Mouse (Mus musculus): ENCODE results near the gene Bcr. TPM values are rescaled to one million over a fixed set of nuclear protein-coding genes. Genes with fewer than 3 reads are reported as not detected.

Bcr gene
- total and polyA plus RNA-seq, 2 experiments from 2014 or later: 11.0 to 59.8 TPM

GRCm38 (mm10) chr10:75075665-75076064 lies 15.3 kb downstream of the Bcr start:
- H3K27ac ChIP-seq (ENCODE audit: low read depth, low read length): no peak overlapping the region
- H3K36me3 ChIP-seq (ENCODE audit: insufficient read depth, low read length): no peaks in the 10 kb centered on the region
- H3K27me3 ChIP-seq (ENCODE audit: insufficient read depth, low read length): no peaks in the 10 kb centered on the region
- no peak for TF ChIP-seq CTCF (IDR thresholded peaks at IDR 0.05)
- ATAC-seq (ENCODE audit: low FRiP score): no peak
- no peak overlapping the region for H3K4me3 ChIP-seq (ENCODE audit: low read depth, low read length)
- H3K9me3 ChIP-seq (ENCODE audit: low read length): no peaks in the 10 kb centered on the region
- no peak overlapping the region for H3K9ac ChIP-seq (replicated peaks; ENCODE audit: low read length, poor library complexity, severe bottlenecking)
- H3K4me2 ChIP-seq (ENCODE audit: low read depth, low read length, poor library complexity, severe bottlenecking): no peak overlapping the region
- WGBS: 82% methylated on average over 5 of the region's 5 CpGs
- 0 out of 2 replicates have a peak, but pooled peaks cover 5% of the 10 kb centered on the region for H3K4me1 ChIP-seq (ENCODE audit: insufficient read depth, low read length)
- DNase-seq (ENCODE audit: low spot score): no peak

GRCm38 (mm10) chr10:75078174-75079128 lies 18.1 kb downstream of the Bcr start:
- no peak for ATAC-seq (ENCODE audit: low FRiP score)
- H3K9me3 ChIP-seq (ENCODE audit: low read length): no peaks in the 10 kb centered on the region
- no peak for TF ChIP-seq CTCF (IDR thresholded peaks at IDR 0.05)
- WGBS: 87% methylated on average over 14 of the region's 14 CpGs
- H3K4me3 ChIP-seq (ENCODE audit: low read depth, low read length): no peak overlapping the region
- no peak overlapping the region for H3K27ac ChIP-seq (ENCODE audit: low read depth, low read length)
- no peak overlapping the region for H3K4me2 ChIP-seq (ENCODE audit: low read depth, low read length, poor library complexity, severe bottlenecking)
- no peaks in the 10 kb centered on the region for H3K27me3 ChIP-seq (ENCODE audit: insufficient read depth, low read length)
- no peaks in the 10 kb centered on the region for H3K36me3 ChIP-seq (ENCODE audit: insufficient read depth, low read length)
- H3K4me1 ChIP-seq (ENCODE audit: insufficient read depth, low read length): 0 out of 2 replicates have a peak, but pooled peaks cover 5% of the 10 kb centered on the region
- H3K9ac ChIP-seq (replicated peaks; ENCODE audit: low read length, poor library complexity, severe bottlenecking): no peak overlapping the region
- DNase-seq (ENCODE audit: low spot score): no peak

GRCm38 (mm10) chr10:75085330-75085729 lies 24.9 kb downstream of the Bcr start:
- no peak for DNase-seq (ENCODE audit: low spot score)
- Histone ChIP-seq H3K27me3 (ENCODE audit: insufficient read depth, low read length) (no peaks in the 10 kb centered on the region), H3K9ac (replicated peaks; ENCODE audit: low read length, poor library complexity, severe bottlenecking) (no peak overlapping the region), H3K27ac (ENCODE audit: low read depth, low read length) (no peak overlapping the region), H3K36me3 (ENCODE audit: insufficient read depth, low read length) (no peaks in the 10 kb centered on the region), H3K4me1 (ENCODE audit: insufficient read depth, low read length) (no peaks in the 10 kb centered on the region), H3K4me3 (ENCODE audit: low read depth, low read length) (no peak overlapping the region), H3K9me3 (ENCODE audit: low read length) (no peaks in the 10 kb centered on the region), H3K4me2 (ENCODE audit: low read depth, low read length, poor library complexity, severe bottlenecking) (no peak overlapping the region)
- 95% methylated on average over 1 of the region's 1 CpGs for WGBS
- ATAC-seq (ENCODE audit: low FRiP score): no peak
- no peak for TF ChIP-seq CTCF (IDR thresholded peaks at IDR 0.05)

GRCm38 (mm10) chr10:75088471-75088870 lies 28.1 kb downstream of the Bcr start:
- no peak overlapping the region for H3K9ac ChIP-seq (replicated peaks; ENCODE audit: low read length, poor library complexity, severe bottlenecking)
- H3K9me3 ChIP-seq (ENCODE audit: low read length): no peaks in the 10 kb centered on the region
- ATAC-seq (ENCODE audit: low FRiP score): no peak
- no peak overlapping the region for H3K27ac ChIP-seq (ENCODE audit: low read depth, low read length)
- no peak for TF ChIP-seq CTCF (IDR thresholded peaks at IDR 0.05)
- H3K4me1 ChIP-seq (ENCODE audit: insufficient read depth, low read length): 0 out of 2 replicates have a peak, but pooled peaks cover 3% of the 10 kb centered on the region
- no peaks in the 10 kb centered on the region for H3K27me3 ChIP-seq (ENCODE audit: insufficient read depth, low read length)
- no peaks in the 10 kb centered on the region for H3K36me3 ChIP-seq (ENCODE audit: insufficient read depth, low read length)
- no peak for DNase-seq (ENCODE audit: low spot score)
- 91% methylated on average over 4 of the region's 4 CpGs for WGBS
- H3K4me2 ChIP-seq (ENCODE audit: low read depth, low read length, poor library complexity, severe bottlenecking): no peak overlapping the region
- no peak overlapping the region for H3K4me3 ChIP-seq (ENCODE audit: low read depth, low read length)

GRCm38 (mm10) chr10:75091478-75092152 lies 31.2 kb downstream of the Bcr start:
- no peak for ATAC-seq (ENCODE audit: low FRiP score)

More at GRCm38 (mm10) chr10:75091478-75092152, 31.2 kb downstream of the Bcr start:
- Histone ChIP-seq H3K36me3 (ENCODE audit: insufficient read depth, low read length) (no peaks in the 10 kb centered on the region), H3K9ac (replicated peaks; ENCODE audit: low read length, poor library complexity, severe bottlenecking) (no peak overlapping the region), H3K4me3 (ENCODE audit: low read depth, low read length) (no peak overlapping the region), H3K27me3 (ENCODE audit: insufficient read depth, low read length) (no peaks in the 10 kb centered on the region), H3K4me2 (ENCODE audit: low read depth, low read length, poor library complexity, severe bottlenecking) (no peak overlapping the region), H3K9me3 (ENCODE audit: low read length) (no peaks in the 10 kb centered on the region), H3K4me1 (ENCODE audit: insufficient read depth, low read length) (0 out of 2 replicates have a peak, but pooled peaks cover 3% of the 10 kb centered on the region), H3K27ac (ENCODE audit: low read depth, low read length) (no peak overlapping the region)
- TF ChIP-seq CTCF (IDR thresholded peaks at IDR 0.05): no peak
- peak; percentile 72 for DNase-seq (ENCODE audit: low spot score)
- WGBS: 62% methylated on average over 10 of the region's 10 CpGs

Data from midbrain, postnatal 0 days (tissue).